In the genomic region with DNA sequence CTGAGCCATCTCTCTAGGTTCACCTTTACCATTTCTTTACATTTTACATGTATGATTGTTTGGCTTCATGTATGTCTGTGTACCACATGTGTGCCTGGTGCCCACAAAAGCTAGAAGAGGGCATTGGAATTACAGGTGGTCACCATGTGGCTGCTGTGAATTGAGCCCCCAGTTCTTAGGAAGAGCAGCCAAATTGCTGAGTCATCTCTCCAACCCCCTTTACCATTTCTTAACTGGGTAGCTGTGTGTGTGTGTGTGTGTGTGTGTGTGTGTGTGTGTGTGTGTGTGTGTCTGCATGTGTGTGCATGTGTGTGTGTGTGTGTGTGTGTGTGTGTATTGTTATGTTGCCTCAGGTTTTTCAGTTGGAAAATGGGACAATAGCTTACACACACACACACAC, we compare ENCODE assay signal across 1 mouse cellular context.
TF ChIP-seq lines count a peak whose summit lies in the region.

No protein-coding gene starts in this region.

TF ChIP-seq in MEL, 35 proteins besides CTCF, POLR2A, EP300 and RAD21 (continued from another document):
- TF ChIP-seq MAFK (IDR thresholded peaks at IDR 0.05; ENCODE audit: borderline replicate concordance, low read depth, low read length), result peak; percentile 88
- TF ChIP-seq JUND (IDR thresholded peaks at IDR 0.05; ENCODE audit: low read depth, low read length), result no peak
- no peak for TF ChIP-seq HCFC1 (IDR thresholded peaks at IDR 0.05; ENCODE audit: low read depth, low read length)
- peak; percentile 36; the same call in 1 of the 2 replicates for TF ChIP-seq ETS1 (IDR thresholded peaks at IDR 0.05; ENCODE audit: low read depth, low read length)
